Mouse (Mus musculus): Measurements from ENCODE around the gene Adnp. TPM values are rescaled to one million over a fixed set of nuclear protein-coding genes. Genes with fewer than 3 reads are reported as not detected.

Adnp gene
- polyA plus RNA-seq (2012; ENCODE audit: low replicate concordance): 37.1 and 52.2 TPM in 2 replicates

GRCm38 (mm10) chr2:168206725-168207644 lies at the start of gene Adnp:
Adnp (minus strand) TSS chr2:168207112.

DNA sequence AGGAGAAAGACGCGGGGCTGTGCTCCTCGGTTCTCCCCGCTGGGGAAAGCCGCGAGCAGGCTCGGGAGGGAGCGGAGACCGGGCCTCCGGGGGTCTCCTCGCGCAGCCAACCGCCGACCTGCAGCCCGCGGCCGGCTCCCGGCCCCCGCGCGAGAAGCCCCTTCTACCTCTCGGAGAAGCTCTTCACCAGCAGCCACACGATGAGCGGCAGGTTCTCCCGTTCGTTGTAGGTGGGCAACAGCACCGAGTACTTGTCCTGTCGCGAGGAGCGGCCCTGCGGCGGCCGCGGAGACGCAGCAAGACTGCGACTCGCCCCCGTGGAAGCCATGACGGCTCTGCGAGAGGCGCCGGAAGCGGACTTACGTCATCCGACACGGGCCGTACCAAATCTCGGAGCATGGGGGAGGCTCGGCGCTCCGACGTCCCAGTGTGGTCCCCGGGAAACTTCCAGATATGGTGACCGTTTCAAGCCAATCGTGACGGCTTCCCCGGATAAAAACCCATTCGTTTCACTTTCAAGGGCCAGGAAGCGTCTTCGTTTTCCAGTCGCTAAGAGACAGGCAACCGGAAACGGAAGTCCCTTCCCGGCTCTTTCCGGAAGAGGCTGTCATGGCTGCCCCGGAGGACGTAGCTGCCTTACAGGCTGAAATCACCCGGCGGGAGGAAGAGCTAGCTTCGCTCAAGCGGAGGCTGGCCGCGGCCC lies 23.3 kb upstream of the Adnp start, which contains the start of the genes Gm20716, Dpm1 and Mocs3:
TSS of gene Gm20716 (minus strand) at position 339 of the 703 bp plus-strand sequence.
TSS of gene Dpm1 (minus strand) at position 566 of the 703 bp plus-strand sequence.
TSS of gene Mocs3 (plus strand) at position 597 of the 703 bp plus-strand sequence.

Other genes starting within 250 kb of the Adnp start
- gene Ripor3, start 196.5 kb downstream of the Adnp start, polyA plus RNA-seq (2012; ENCODE audit: low replicate concordance): 1.1 and 3.5 TPM in 2 replicates
- 0.72 and 0.85 TPM in 2 replicates for gene Pard6b, start 126.1 kb downstream of the Adnp start, polyA plus RNA-seq (2012; ENCODE audit: low replicate concordance)
- not detected in 2 replicates for gene Gm20716, start 23.3 kb upstream of the Adnp start, polyA plus RNA-seq (2012; ENCODE audit: low replicate concordance)
- 10.7 and 39.3 TPM in 2 replicates for gene Dpm1, start 23.5 kb upstream of the Adnp start, polyA plus RNA-seq (2012; ENCODE audit: low replicate concordance)
- gene Mocs3, start 23.5 kb upstream of the Adnp start, polyA plus RNA-seq (2012; ENCODE audit: low replicate concordance): 25.5 and 26.7 TPM in 2 replicates
- gene Kcng1, start 74.6 kb upstream of the Adnp start, polyA plus RNA-seq (2012; ENCODE audit: low replicate concordance): not detected in 2 replicates

Measured in leukemia stem cell, adult 10-12 weeks (primary cell).